Mouse (Mus musculus) urinary bladder, adult 2 months (tissue): ENCODE measurements around the gene Hoxa4. TPM values are rescaled to one million over a fixed set of nuclear protein-coding genes. Genes with fewer than 3 reads are reported as not detected.

ENCODE experiments used
- DNase-seq: peaks from one replicate; pipeline ENCODE4 v3.0.0; 2022; ENCODE audit warnings: low spot score
- polyA plus RNA-seq: library from polyadenylated mRNA; depleted of rRNA; stranded (reverse); fragments of >200 nt; gene quantifications from 2 replicates; pipeline ENCODE4 v1.2.3, GENCODE M21; 2012

Gene Hoxa4
- polyA plus RNA-seq, 1 experiment: 0.61 TPM

- DNase-seq: no peak
These were observed 12.0 kb upstream of the Hoxa4 start for GRCm38 (mm10) chr6:52203371-52204049.

- DNase-seq: no peak
These were observed 11.5 kb upstream of the Hoxa4 start for GRCm38 (mm10) chr6:52203121-52203370.

GRCm38 (mm10) chr6:52202362-52203120 lies 11.0 kb upstream of the Hoxa4 start:
- no peak for DNase-seq

- DNase-seq: no peak
These were observed 9.7 kb upstream of the Hoxa4 start for GRCm38 (mm10) chr6:52201269-52201668.

- no peak for DNase-seq
These were observed 9.2 kb upstream of the Hoxa4 start for GRCm38 (mm10) chr6:52200751-52201250.

- DNase-seq: no peak
These were observed 8.7 kb upstream of the Hoxa4 start for GRCm38 (mm10) chr6:52200073-52200750.

- DNase-seq: no peak
These were observed 5.7 kb upstream of the Hoxa4 start for GRCm38 (mm10) chr6:52197271-52197670.

GRCm38 (mm10) chr6:52196811-52197210 lies 5.3 kb upstream of the Hoxa4 start:
- DNase-seq: no peak

GRCm38 (mm10) chr6:52194690-52195089 lies 3.1 kb upstream of the Hoxa4 start:
- DNase-seq: no peak

GRCm38 (mm10) chr6:52191860-52192550 lies 452 bp upstream of the Hoxa4 start:
- DNase-seq: peak; percentile 82

- DNase-seq: no peak
These were observed 1.1 kb downstream of the Hoxa4 start for GRCm38 (mm10) chr6:52190410-52190809.

GRCm38 (mm10) chr6:52189909-52190308 lies 1.6 kb downstream of the Hoxa4 start:
- DNase-seq: no peak

- no peak for DNase-seq
These were observed 2.4 kb downstream of the Hoxa4 start for GRCm38 (mm10) chr6:52189172-52189591.

- no peak for DNase-seq
These were observed 5.1 kb downstream of the Hoxa4 start for GRCm38 (mm10) chr6:52186500-52186899.

GRCm38 (mm10) chr6:52185834-52186233 lies 5.7 kb downstream of the Hoxa4 start:
- no peak for DNase-seq

- no peak for DNase-seq
These were observed 6.3 kb downstream of the Hoxa4 start for GRCm38 (mm10) chr6:52185222-52185621.

GRCm38 (mm10) chr6:52184668-52185067 lies 6.9 kb downstream of the Hoxa4 start:
- DNase-seq: no peak

- DNase-seq: no peak
These were observed 8.1 kb downstream of the Hoxa4 start for GRCm38 (mm10) chr6:52183311-52184080.

GRCm38 (mm10) chr6:52182793-52183192 lies 8.8 kb downstream of the Hoxa4 start:
- DNase-seq: no peak

- DNase-seq: no peak
These were observed 9.5 kb downstream of the Hoxa4 start for GRCm38 (mm10) chr6:52182030-52182429.

GRCm38 (mm10) chr6:52180726-52181125 lies 10.8 kb downstream of the Hoxa4 start:
- DNase-seq: no peak
